Mouse (Mus musculus): ENCODE results near the gene Cxcl2. TPM values are rescaled to one million over a fixed set of nuclear protein-coding genes. Genes with fewer than 3 reads are reported as not detected.

Cxcl2 gene
- not detected for total RNA-seq (2021)

DNA sequence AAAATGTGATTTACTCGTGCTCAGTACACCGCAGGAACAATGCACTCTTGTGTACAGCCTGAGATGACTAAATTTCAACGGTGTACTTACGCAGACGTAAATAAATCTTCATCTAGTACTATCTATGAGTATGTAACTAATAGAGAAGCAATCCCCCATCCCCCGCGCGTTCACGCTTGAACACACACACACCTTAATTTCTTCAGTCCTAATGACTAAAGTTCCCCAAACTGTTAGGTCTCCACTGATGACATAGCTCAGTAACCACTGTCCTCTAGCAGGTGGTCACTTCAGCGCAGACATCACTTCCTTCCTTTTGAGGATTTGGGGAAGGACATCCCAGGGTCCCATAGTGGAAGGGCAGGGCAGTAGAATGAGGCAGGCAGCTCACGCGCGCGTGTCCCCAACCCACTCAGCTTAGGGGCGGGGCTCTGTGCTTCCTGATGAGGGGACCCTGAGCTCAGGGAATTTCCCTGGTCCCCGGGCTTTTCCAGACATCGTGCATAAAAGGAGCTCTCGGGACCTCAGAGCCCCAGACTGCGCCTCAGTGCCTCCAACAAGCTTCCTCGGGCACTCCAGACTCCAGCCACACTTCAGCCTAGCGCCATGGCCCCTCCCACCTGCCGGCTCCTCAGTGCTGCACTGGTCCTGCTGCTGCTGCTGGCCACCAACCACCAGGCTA lies at the start of gene Cxcl2:
Cxcl2 (plus strand) TSS at position 533 of the 682 bp plus-strand sequence.
- intact Hi-C loops (cut with DNase I) = loop anchor here (5.0 kb wide), 1 partner anchor 131 kb away; the partner anchor contains the start of gene Pf4

GRCm38 (mm10) chr5:90855308-90856230 lies 48.1 kb upstream of the Cxcl2 start:
- intact Hi-C loops (cut with DNase I) = no loop called here
- DNase-seq = no peak

More for the DNA sequence above, at the start of gene Cxcl2:
- peak in 1 of 2 experiments; percentile 14 for DNase-seq

GRCm38 (mm10) chr5:90857463-90857862 lies 46.2 kb upstream of the Cxcl2 start:
- intact Hi-C loops (cut with DNase I) = no loop called here
- DNase-seq = no peak

GRCm38 (mm10) chr5:90858429-90858828 lies 45.2 kb upstream of the Cxcl2 start:
- no peak for DNase-seq
- intact Hi-C loops (cut with DNase I) = no loop called here

GRCm38 (mm10) chr5:90859031-90859430 lies 44.6 kb upstream of the Cxcl2 start:
- intact Hi-C loops (cut with DNase I) = no loop called here

DNA sequence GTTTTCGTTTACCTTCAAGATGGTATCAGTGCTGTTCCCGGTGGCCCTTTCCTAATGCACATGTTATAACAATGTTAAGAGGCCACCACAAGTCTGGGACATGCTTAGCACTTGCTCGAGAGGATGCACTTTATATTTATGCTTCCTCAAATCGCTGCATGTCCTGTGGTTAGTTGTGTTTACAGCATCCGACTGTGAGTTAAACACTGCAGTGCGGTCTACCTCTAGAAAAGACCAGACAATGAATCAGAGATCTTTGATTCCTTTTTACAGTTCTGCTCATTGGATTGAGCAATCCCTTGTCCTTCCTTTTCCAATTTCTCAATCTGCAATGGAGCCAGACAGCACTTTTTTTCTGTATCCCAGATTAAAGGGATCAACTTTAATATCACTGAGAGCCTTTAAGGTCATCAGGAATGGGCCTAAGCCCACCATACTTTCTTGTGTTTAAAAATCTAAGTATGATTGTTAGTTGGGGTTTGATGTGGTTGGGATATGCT lies 41.7 kb upstream of the Cxcl2 start:
- intact Hi-C loops (cut with DNase I) = no loop called here
- no peak for DNase-seq

More at GRCm38 (mm10) chr5:90859031-90859430, 44.6 kb upstream of the Cxcl2 start:
- DNase-seq = no peak

GRCm38 (mm10) chr5:90866770-90867169 lies 36.9 kb upstream of the Cxcl2 start:
- intact Hi-C loops (cut with DNase I) = no loop called here
- no peak for DNase-seq

- intact Hi-C loops (cut with DNase I) = loop anchor here (10.0 kb wide), 1 partner anchor 942 kb away; no protein-coding TSS in a partner anchor
- no peak for DNase-seq
These were observed 31.3 kb upstream of the Cxcl2 start for GRCm38 (mm10) chr5:90872377-90872776.

DNA sequence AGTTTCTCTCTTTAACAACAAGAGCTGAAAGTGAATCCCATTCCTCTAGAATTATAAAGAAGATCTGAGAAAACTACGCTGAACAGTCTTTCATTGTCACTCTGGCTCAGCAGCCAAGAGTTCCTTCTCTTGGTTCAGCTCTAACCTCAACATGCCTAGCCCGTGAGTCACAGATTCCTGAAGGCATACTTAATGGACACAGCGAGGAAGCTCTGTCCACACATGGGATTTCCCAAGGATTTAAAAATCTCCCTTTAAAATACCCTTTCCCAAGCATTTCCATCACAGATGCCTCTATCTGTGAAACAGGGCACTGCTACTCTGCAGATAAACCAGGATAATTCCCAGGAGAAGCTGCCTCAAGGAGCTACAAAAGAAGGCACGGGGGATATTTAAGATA lies 27.6 kb upstream of the Cxcl2 start:
- peak; percentile 23 to 44 for DNase-seq
- intact Hi-C loops (cut with DNase I) = loop anchor here (10.0 kb wide), 1 partner anchor 939 kb away; no protein-coding TSS in a partner anchor

DNA sequence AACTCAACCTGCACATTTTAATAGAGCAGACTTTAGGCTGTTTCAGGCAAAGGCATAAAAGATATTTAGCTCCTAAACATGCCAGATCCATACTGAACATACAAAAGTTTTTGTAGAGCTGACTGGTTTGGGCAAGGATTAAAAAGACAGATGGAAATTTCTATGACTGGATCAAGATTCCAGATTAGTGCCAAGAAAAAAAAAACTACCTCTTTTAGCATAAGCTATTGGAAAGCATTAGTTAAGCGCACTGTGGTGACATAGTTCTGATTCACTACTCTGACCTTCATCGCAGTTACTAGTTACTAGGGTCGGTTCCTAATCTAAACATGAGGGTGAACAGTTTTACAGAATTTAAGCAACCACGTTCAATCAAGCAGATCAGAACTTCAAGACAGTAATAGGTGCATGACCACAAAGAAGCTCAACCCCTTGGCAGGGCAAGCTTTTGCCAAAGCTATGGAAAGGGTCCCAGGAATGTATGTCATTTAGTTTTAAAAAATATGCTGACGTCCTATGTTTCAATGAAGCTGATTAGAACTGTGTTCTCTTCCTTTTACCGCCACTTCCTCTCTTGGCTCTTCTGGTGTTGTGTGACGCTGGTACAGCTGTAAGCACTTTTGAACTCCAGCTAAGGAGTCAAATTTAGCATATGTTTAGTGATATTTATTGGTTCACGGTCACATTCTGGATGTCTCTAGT lies 27.0 kb upstream of the Cxcl2 start:
- DNase-seq = no peak

DNA sequence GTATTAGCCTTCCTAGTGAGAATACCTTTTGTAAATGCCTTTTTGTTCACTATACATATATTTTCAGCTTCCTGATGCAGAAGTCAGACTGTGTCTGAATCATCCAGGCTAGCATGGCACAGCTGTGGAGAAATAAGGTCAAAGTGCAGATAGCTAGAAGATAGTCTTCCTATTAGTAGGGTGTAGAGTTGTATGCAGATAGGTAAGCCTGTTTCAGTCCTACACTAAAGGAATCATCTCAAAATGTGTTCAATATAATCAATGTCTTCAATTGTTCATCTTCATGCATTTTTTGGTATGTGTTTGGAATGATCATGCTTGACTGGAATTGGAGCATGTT lies 26.5 kb upstream of the Cxcl2 start:
- intact Hi-C loops (cut with DNase I) = loop anchor here (10.0 kb wide), 1 partner anchor 938 kb away; no protein-coding TSS in a partner anchor
- no peak for DNase-seq

More for the DNA sequence above, 27.0 kb upstream of the Cxcl2 start:
- intact Hi-C loops (cut with DNase I) = loop anchor here (10.0 kb wide), 1 partner anchor 938 kb away; no protein-coding TSS in a partner anchor

- intact Hi-C loops (cut with DNase I) = loop anchor here (10.0 kb wide), 1 partner anchor 935 kb away; no protein-coding TSS in a partner anchor
- DNase-seq = no peak
These were observed 24.2 kb upstream of the Cxcl2 start for GRCm38 (mm10) chr5:90879307-90880014.

DNA sequence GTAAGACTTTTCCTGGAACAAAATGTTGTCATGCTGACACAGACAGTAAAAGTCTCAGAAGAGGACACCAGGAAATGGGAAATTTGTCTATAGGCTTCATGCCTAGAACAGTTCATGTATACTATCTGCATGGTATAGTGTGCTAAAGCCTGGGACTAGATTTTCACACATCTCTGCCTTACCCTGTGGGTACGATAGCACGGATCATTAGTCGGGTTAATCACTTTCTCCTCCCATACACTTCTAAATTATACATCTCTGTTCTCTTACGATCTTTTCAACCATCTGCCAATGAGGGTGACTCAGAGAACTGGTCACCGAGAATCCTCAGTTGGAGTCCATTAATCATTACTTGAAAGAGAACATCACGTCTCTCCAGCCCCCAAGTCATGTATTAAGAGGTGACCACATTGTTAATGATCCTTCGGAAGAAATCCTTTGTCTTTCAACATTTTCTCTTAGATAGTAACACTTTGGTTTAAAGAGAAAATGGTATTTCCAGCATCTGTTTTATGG lies 23.3 kb upstream of the Cxcl2 start:
- intact Hi-C loops (cut with DNase I) = no loop called here
- DNase-seq = no peak

GRCm38 (mm10) chr5:90881021-90881420 lies 22.6 kb upstream of the Cxcl2 start:
- no peak for DNase-seq
- intact Hi-C loops (cut with DNase I) = no loop called here

- DNase-seq = no peak
- intact Hi-C loops (cut with DNase I) = no loop called here
These were observed 22.0 kb upstream of the Cxcl2 start for GRCm38 (mm10) chr5:90881682-90882081.

- intact Hi-C loops (cut with DNase I) = no loop called here
- no peak for DNase-seq
These were observed 21.5 kb upstream of the Cxcl2 start for GRCm38 (mm10) chr5:90882146-90882545.

DNA sequence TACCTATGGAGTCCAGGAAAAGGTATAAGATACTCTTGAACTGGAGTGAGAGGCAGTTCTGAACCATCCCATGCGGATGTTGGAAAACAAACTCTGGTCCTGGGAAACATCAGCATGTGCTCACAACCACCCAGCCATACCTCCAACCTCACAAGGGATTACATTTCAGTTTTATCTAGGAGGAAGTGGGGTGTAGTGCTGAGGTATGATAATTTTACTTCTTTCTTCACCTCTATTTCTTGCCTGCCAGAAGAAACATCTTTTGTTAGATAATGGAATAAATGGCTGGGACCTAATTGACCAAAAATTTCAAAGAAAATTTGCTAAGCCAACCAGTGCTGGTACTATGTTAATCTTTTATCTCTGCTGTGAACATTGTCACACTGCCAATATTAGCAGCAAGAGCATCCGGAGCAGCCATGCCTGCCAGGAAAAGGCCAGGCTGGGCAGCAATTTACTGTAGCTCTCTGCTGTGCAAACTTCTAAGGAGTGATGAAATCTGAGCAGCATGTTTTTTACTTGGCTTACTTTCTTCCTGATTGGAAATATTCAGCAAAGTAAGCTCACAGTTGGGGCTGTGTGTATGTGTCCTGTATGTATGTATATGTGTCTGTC lies 18.9 kb upstream of the Cxcl2 start:
- DNase-seq = no peak
- intact Hi-C loops (cut with DNase I) = loop anchor here (5.0 kb wide), 1 partner anchor 112 kb away; the partner anchor contains the start of gene Pf4

DNA sequence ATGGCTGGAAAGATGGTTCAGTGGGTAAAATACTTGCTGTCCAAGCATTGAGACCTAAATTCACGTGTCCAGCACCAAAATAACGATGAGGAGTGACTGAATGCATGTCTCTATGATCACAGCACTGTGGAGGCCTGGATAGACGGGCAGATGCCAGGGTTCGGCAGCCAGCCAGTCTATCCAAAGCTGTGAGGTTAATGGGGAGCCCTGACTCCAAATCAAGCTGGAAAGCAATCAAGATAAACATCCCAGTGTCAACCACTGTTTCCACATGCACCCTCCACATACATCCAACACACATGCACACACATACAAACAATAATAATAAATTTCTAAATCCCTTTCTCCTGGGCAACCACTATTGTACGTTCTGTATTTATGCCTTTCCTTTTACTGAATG lies 15.0 kb upstream of the Cxcl2 start:
- DNase-seq = no peak
- intact Hi-C loops (cut with DNase I) = loop anchor here (5.0 kb wide), 1 partner anchor 116 kb away; the partner anchor contains the start of gene Pf4

Measured in heart, postnatal 36 days (tissue).